Mouse (Mus musculus) spleen, adult 18-20 months (tissue): ENCODE results near the gene Gnai2.
A peak's percentile ranks its signal among the peaks of the same experiment; 100 is the strongest.

Experiments used
- DNase-seq, 2 experiments: peaks; one replicate each; pipeline ENCODE4 v3.0.0; 2022; ENCODE audit warnings: mixed read lengths in 2 of 2

The Gnai2 gene

GRCm38 (mm10) chr9:107657144-107657543 is 22.0 kb upstream of the Gnai2 start:
- no peak for DNase-seq

- no peak for DNase-seq
Observed at GRCm38 (mm10) chr9:107654585-107654984, 19.4 kb upstream of the Gnai2 start.

- DNase-seq: no peak
Observed at GRCm38 (mm10) chr9:107653474-107653873, 18.3 kb upstream of the Gnai2 start.

GRCm38 (mm10) chr9:107650708-107651481 is 15.7 kb upstream of the Gnai2 start:
- DNase-seq: no peak

GRCm38 (mm10) chr9:107650225-107650624 is 15.1 kb upstream of the Gnai2 start:
- no peak for DNase-seq

- DNase-seq: no peak
Observed at GRCm38 (mm10) chr9:107648767-107649166, 13.6 kb upstream of the Gnai2 start.

GRCm38 (mm10) chr9:107646975-107647374 is 11.8 kb upstream of the Gnai2 start:
- DNase-seq: no peak

- DNase-seq: peak; percentile 50 to 74
Observed at GRCm38 (mm10) chr9:107645577-107645976, 10.4 kb upstream of the Gnai2 start.

GRCm38 (mm10) chr9:107645153-107645510 is 10.0 kb upstream of the Gnai2 start:
- DNase-seq: no peak

- peak; percentile 84 to 94 for DNase-seq
Observed at GRCm38 (mm10) chr9:107644495-107645152, 9.5 kb upstream of the Gnai2 start.

- DNase-seq: no peak
Observed at GRCm38 (mm10) chr9:107643544-107644214, 8.5 kb upstream of the Gnai2 start.

- DNase-seq: no peak
Observed at GRCm38 (mm10) chr9:107641666-107642065, 6.5 kb upstream of the Gnai2 start.

GRCm38 (mm10) chr9:107640257-107640772 is 5.1 kb upstream of the Gnai2 start:
- DNase-seq: peak; percentile 60 to 64

- DNase-seq: no peak
Observed at GRCm38 (mm10) chr9:107637070-107637469, 1.9 kb upstream of the Gnai2 start.

- DNase-seq: no peak
Observed at GRCm38 (mm10) chr9:107634406-107635278, 525 bp downstream of the Gnai2 start.

GRCm38 (mm10) chr9:107633661-107634405 is 1.3 kb downstream of the Gnai2 start:
- DNase-seq: peak in 1 of 2 experiments; percentile 47

GRCm38 (mm10) chr9:107633091-107633660 is 2.0 kb downstream of the Gnai2 start:
- DNase-seq: peak; percentile 83 to 84

GRCm38 (mm10) chr9:107632478-107632877 is 2.7 kb downstream of the Gnai2 start:
- DNase-seq: no peak

GRCm38 (mm10) chr9:107631861-107632260 is 3.3 kb downstream of the Gnai2 start:
- DNase-seq: no peak

- DNase-seq: no peak
Observed at GRCm38 (mm10) chr9:107631311-107631826, 3.8 kb downstream of the Gnai2 start.

- no peak for DNase-seq
Observed at GRCm38 (mm10) chr9:107630576-107630975, 4.6 kb downstream of the Gnai2 start.
